Mouse (Mus musculus): Measurements from ENCODE around the gene Man1c1. TPM values are rescaled to one million over a fixed set of nuclear protein-coding genes. Genes with fewer than 3 reads are reported as not detected.
A peak's percentile ranks its signal among the peaks of the same experiment; 100 is the strongest.

Gene Man1c1
- polyA plus RNA-seq, 2 experiments from 2014 or later = 1.0 to 1.4 TPM

GRCm38 (mm10) chr4:134601404-134601803 lies 102.7 kb downstream of the Man1c1 start:
- peak; percentile 82 for ATAC-seq

GRCm38 (mm10) chr4:134600777-134601176 lies 103.3 kb downstream of the Man1c1 start:
- no peak for ATAC-seq

GRCm38 (mm10) chr4:134600060-134600459 lies 104.0 kb downstream of the Man1c1 start:
- no peak for ATAC-seq

GRCm38 (mm10) chr4:134596816-134597692 lies 107.0 kb downstream of the Man1c1 start:
- no peak for ATAC-seq

GRCm38 (mm10) chr4:134594731-134595439 lies 109.2 kb downstream of the Man1c1 start:
- no peak for ATAC-seq

- ATAC-seq = no peak
Measured at GRCm38 (mm10) chr4:134592442-134592841, 111.6 kb downstream of the Man1c1 start.

- ATAC-seq = no peak
Measured at GRCm38 (mm10) chr4:134591506-134592061, 112.5 kb downstream of the Man1c1 start.

- ATAC-seq = no peak
Measured at GRCm38 (mm10) chr4:134590227-134590926, 113.7 kb downstream of the Man1c1 start.

GRCm38 (mm10) chr4:134589786-134590185 lies 114.3 kb downstream of the Man1c1 start:
- ATAC-seq = no peak

GRCm38 (mm10) chr4:134588951-134589350 lies 115.1 kb downstream of the Man1c1 start:
- no peak for ATAC-seq

GRCm38 (mm10) chr4:134588287-134588686 lies 115.8 kb downstream of the Man1c1 start:
- ATAC-seq = no peak

- ATAC-seq = no peak
Measured at GRCm38 (mm10) chr4:134587636-134588197, 116.4 kb downstream of the Man1c1 start.

GRCm38 (mm10) chr4:134586631-134587030 lies 117.5 kb downstream of the Man1c1 start:
- no peak for ATAC-seq

GRCm38 (mm10) chr4:134586126-134586525 lies 118.0 kb downstream of the Man1c1 start:
- ATAC-seq = no peak

GRCm38 (mm10) chr4:134583513-134583912 lies 120.6 kb downstream of the Man1c1 start:
- no peak for ATAC-seq

GRCm38 (mm10) chr4:134581365-134581764 lies 122.7 kb downstream of the Man1c1 start:
- no peak for ATAC-seq

- ATAC-seq = no peak
Measured at GRCm38 (mm10) chr4:134580351-134581148, 123.5 kb downstream of the Man1c1 start.

- ATAC-seq = no peak
Measured at GRCm38 (mm10) chr4:134579620-134580019, 124.5 kb downstream of the Man1c1 start.

- no peak for ATAC-seq
Measured at GRCm38 (mm10) chr4:134579212-134579611, 124.9 kb downstream of the Man1c1 start.

GRCm38 (mm10) chr4:134578407-134578806 lies 125.7 kb downstream of the Man1c1 start:
- no peak for ATAC-seq

GRCm38 (mm10) chr4:134577281-134577680 lies 126.8 kb downstream of the Man1c1 start:
- no peak for ATAC-seq

- ATAC-seq = no peak
Measured at GRCm38 (mm10) chr4:134575486-134575885, 128.6 kb downstream of the Man1c1 start.

Data from CD4-positive, CD25-positive, alpha-beta regulatory T cell, adult 4 months (primary cell).